Mouse (Mus musculus) MEL (cell line): ENCODE results near the gene Peg10. TPM values are rescaled to one million over a fixed set of nuclear protein-coding genes. Genes with fewer than 3 reads are reported as not detected.
A peak's percentile ranks its signal among the peaks of the same experiment; 100 is the strongest.

Experiments
- DNase-seq: peaks from one replicate; pipeline ENCODE4 v3.0.0; 2011; ENCODE audit warnings: low read depth, low spot score
- H3K27ac ChIP-seq: 2 replicates; pipeline ENCODE4 v1.5.1; 2012; ENCODE audit warnings: low read depth, mild to moderate bottlenecking, control low read depth, low read length, moderate library complexity; ENCODE audit not compliant: control insufficient read depth
- H3K27me3 ChIP-seq, 2 experiments: fragments of 150-350 bp in 1 of 2; sonication (generic) in 1 of 2; 2 replicates each; pipeline ENCODE4 v1.6.1; 2012; ENCODE audit warnings: low read length in 2 of 2, mild to moderate bottlenecking in 2 of 2, improper control_type of control experiment in 1 of 2, moderate library complexity in 1 of 2; ENCODE audit not compliant: insufficient read depth in 2 of 2, control insufficient read depth in 1 of 2
- H3K36me3 ChIP-seq, 2 experiments: 2 replicates each; pipeline ENCODE4 v1.6.1; 2012 to 2014; ENCODE audit warnings: low read length in 2 of 2, improper control_type of control experiment in 1 of 2, inconsistent platforms in 1 of 2, mild to moderate bottlenecking in 1 of 2; ENCODE audit not compliant: insufficient read depth in 2 of 2, control insufficient read depth in 1 of 2
- H3K4me1 ChIP-seq, 2 experiments: fragments of 150-350 bp in 1 of 2; sonication (generic) in 1 of 2; 2 replicates each; pipeline ENCODE4 v1.6.1; 2012; ENCODE audit warnings: low read length in 2 of 2, improper control_type of control experiment in 1 of 2, mild to moderate bottlenecking in 1 of 2; ENCODE audit not compliant: insufficient read depth in 2 of 2, control insufficient read depth in 1 of 2
- H3K4me3 ChIP-seq, 2 experiments: fragments of 150-350 bp in 1 of 2; sonication (generic) in 1 of 2; 2 replicates each; pipeline ENCODE4 v1.5.1; 2012; ENCODE audit warnings: low read depth in 2 of 2, low read length in 2 of 2, mild to moderate bottlenecking in 2 of 2, moderate library complexity in 2 of 2, control low read depth in 1 of 2, improper control_type of control experiment in 1 of 2; ENCODE audit not compliant: control insufficient read depth in 1 of 2, insufficient read depth in 1 of 2
- H3K79me2 ChIP-seq: 2 replicates; pipeline ENCODE4 v1.6.1; 2012; ENCODE audit warnings: mild to moderate bottlenecking, low read length, moderate library complexity; ENCODE audit not compliant: control insufficient read depth, poor library complexity, insufficient read depth
- H3K9ac ChIP-seq: 2 replicates; pipeline ENCODE4 v1.6.1; 2012; ENCODE audit warnings: low read depth, mild to moderate bottlenecking, control low read depth, low read length, moderate library complexity; ENCODE audit not compliant: control insufficient read depth, poor library complexity, severe bottlenecking
- H3K9me3 ChIP-seq: fragments of 150-350 bp; sonication (generic); replicated peaks from 2 replicates; pipeline ENCODE4 v1.6.1; 2012; ENCODE audit warnings: mild to moderate bottlenecking, low read length, improper control_type of control experiment, moderate library complexity; ENCODE audit not compliant: insufficient read depth
- CHD1 ChIP-seq: IDR thresholded peaks from 2 replicates; pipeline ENCODE4 v1.6.1; 2012; ENCODE audit warnings: low read depth, mild to moderate bottlenecking, inconsistent platforms, low read length, improper control_type of control experiment
- CTCF ChIP-seq, 3 experiments: IDR thresholded peaks in 2 of 3; conservative IDR thresholded peaks in 1 of 3; 2 replicates each; pipeline ENCODE4 v1.5.1; 2011 to 2012; ENCODE audit warnings: low read length in 3 of 3, low read depth in 2 of 3, mild to moderate bottlenecking in 2 of 3, improper control_type of control experiment in 1 of 3, inconsistent platforms in 1 of 3, mixed read lengths in 1 of 3, moderate library complexity in 1 of 3; ENCODE audit not compliant: control insufficient read depth in 1 of 3, insufficient read depth in 1 of 3, poor library complexity in 1 of 3, severe bottlenecking in 1 of 3
- E2F4 ChIP-seq: IDR thresholded peaks from 2 replicates; pipeline ENCODE4 v1.6.1; 2011; ENCODE audit warnings: low read depth, low read length, improper control_type of control experiment, borderline replicate concordance
- MAZ ChIP-seq: IDR thresholded peaks from 2 replicates; pipeline ENCODE4 v1.6.1; 2012; ENCODE audit warnings: low read depth, mild to moderate bottlenecking, inconsistent platforms, low read length, improper control_type of control experiment
- RAD21 ChIP-seq: IDR thresholded peaks from 2 replicates; pipeline ENCODE4 v1.6.1; 2011; ENCODE audit warnings: mild to moderate bottlenecking, low read depth, low read length, improper control_type of control experiment
- SMC3 ChIP-seq: IDR thresholded peaks from 2 replicates; pipeline ENCODE4 v1.6.1; 2011; ENCODE audit warnings: low read depth, low read length, improper control_type of control experiment
- polyA plus RNA-seq, 2 experiments: library from polyadenylated mRNA; stranded (reverse) in 1 of 2; unstranded in 1 of 2; fragments of >175 nt in 1 of 2; fragments of >200 nt in 1 of 2; gene quantifications; 2 replicates each; pipeline versions ENCODE4 v1.2.1 to v1.2.4; 2012; ENCODE audit warnings: low replicate concordance in 2 of 2, low read depth in 1 of 2; ENCODE audit not compliant: insufficient read length in 2 of 2, insufficient read depth in 1 of 2, missing spikeins in 1 of 2
- total RNA-seq: library from RNA; depleted of rRNA; stranded (reverse); fragments of 300-350 nt; gene quantifications from 2 replicates; pipeline ENCODE4 v1.2.3, GENCODE M21; 2012; rRNA removed

The Peg10 gene
- total and polyA plus RNA-seq, 3 experiments = not detected

- no peaks in the 10 kb centered on the region; a peak in 1 of 4 replicates for H3K4me1 ChIP-seq
- H3K4me3 ChIP-seq = no peak overlapping the region
- H3K9me3 ChIP-seq = no peaks in the 10 kb centered on the region
- no peaks in the 10 kb centered on the region for H3K79me2 ChIP-seq
- no peak overlapping the region for H3K9ac ChIP-seq
- H3K27me3 ChIP-seq = no peaks in the 10 kb centered on the region; a peak in 1 of 4 replicates
- no peak for DNase-seq
- H3K27ac ChIP-seq = no peak overlapping the region
- TF ChIP-seq SMC3 = peak; percentile 12; the same call in 1 of the 2 replicates
- TF ChIP-seq CHD1 = no peak
- peak in 2 of 3 experiments; percentile 4 to 8; a peak in 2 of 6 replicates for TF ChIP-seq CTCF (IDR thresholded peaks at IDR 0.05 in 2 of 3, conservative IDR thresholded peaks at IDR 0.05 in 1 of 3; ENCODE audit: control insufficient read depth in 1 of 3, insufficient read depth in 1 of 3, low read depth in 2 of 3, low read length in 3 of 3, poor library complexity in 1 of 3, severe bottlenecking in 1 of 3)
- no peaks in the 10 kb centered on the region; a peak in 1 of 4 replicates for H3K36me3 ChIP-seq
Measured at GRCm38 (mm10) chr6:4799359-4799758, 52.3 kb downstream of the Peg10 start.

DNA sequence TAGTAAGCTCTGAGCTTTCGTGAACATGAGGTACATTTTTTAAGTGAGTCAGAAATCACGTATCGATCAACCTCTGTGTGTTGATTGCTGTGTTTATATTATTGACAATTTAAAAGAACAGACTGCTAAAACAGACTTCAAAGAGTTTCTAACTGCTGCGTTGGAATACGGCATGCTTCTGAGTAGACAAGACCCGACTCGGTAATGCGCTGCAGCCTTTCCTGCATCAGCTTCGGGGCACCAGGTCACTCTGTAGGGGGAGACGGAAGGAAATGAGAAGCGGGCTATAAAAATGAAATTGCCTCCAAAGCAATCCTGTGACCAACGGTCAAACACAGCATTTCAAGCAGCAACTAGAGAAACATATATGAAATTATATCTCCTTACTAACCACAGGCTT lies 59.9 kb downstream of the Peg10 start:
- H3K36me3 ChIP-seq = no peaks in the 10 kb centered on the region
- no peaks in the 10 kb centered on the region for H3K4me1 ChIP-seq
- peaks cover 0 to 2% of the 10 kb centered on the region in 2 experiments; a peak in 2 of 4 replicates for H3K27me3 ChIP-seq
- TF ChIP-seq RAD21 (no peak), E2F4 (no peak), MAZ (no peak)
- TF ChIP-seq, all 39 proteins: peak for 0
- Histone ChIP-seq H3K9ac (no peak overlapping the region), H3K9me3 (no peaks in the 10 kb centered on the region), H3K79me2 (no peaks in the 10 kb centered on the region), H3K27ac (no peak overlapping the region), H3K4me3 (no peak overlapping the region)
- no peak for DNase-seq

Other genes starting within 250 kb of the Peg10 start
- not detected in 2 replicates for gene Col1a2, start 242.5 kb upstream of the Peg10 start, total RNA-seq
- not detected for gene Col1a2, start 242.5 kb upstream of the Peg10 start, polyA plus RNA-seq
- 11.0 and 12.3 TPM in 2 replicates for gene Casd1, start 146.5 kb upstream of the Peg10 start, total RNA-seq
- gene Casd1, start 146.5 kb upstream of the Peg10 start, polyA plus RNA-seq = 10 to 100 TPM in 1 of 2 experiments, not detected in 1; 12.6 TPM
- gene Sgce, start 99 bp upstream of the Peg10 start, total RNA-seq = not detected in 2 replicates
- not detected for gene Sgce, start 99 bp upstream of the Peg10 start, polyA plus RNA-seq
- gene Ppp1r9a, start 155.6 kb downstream of the Peg10 start, total RNA-seq = 0.03 TPM in 1 of 2 replicates, not detected in the other
- under 1 TPM in 1 of 2 experiments, not detected in 1; 0.03 TPM for gene Ppp1r9a, start 155.6 kb downstream of the Peg10 start, polyA plus RNA-seq